13 mouse cellular contexts compared by ENCODE assay signal in genomic region chr6:83568901-83569862, GRCm38 (mm10). TPM values are rescaled to one million over a fixed set of nuclear protein-coding genes. Genes with fewer than 3 reads are reported as not detected.
DNase-seq lines count a peak whose midpoint lies in the region; ATAC-seq and TF ChIP-seq lines count a peak whose summit lies in the region.
"Had no signal": no experiment of that assay in that cellular context is flagged by ENCODE, and none has a peak within 500 bp of the region (broad histone marks: within the 10 kb centered on the region; RNA-seq: fewer than 3 reads in every experiment).

No protein-coding gene starts in this region.

- no peaks in the 10 kb centered on the region for H3K27me3 ChIP-seq in kidney, postnatal 0 days (ENCODE audit: insufficient read depth, low read length)
- no peaks in the 10 kb centered on the region for H3K27me3 ChIP-seq in testis, adult 2 months (ENCODE audit: control insufficient read depth, insufficient read depth, low read length)
- H3K27me3 ChIP-seq: embryonic facial prominence, embryonic 15.5 days; neural tube, embryonic 12.5 days had no signal

- TF ChIP-seq POLR2A in testis, adult 2 months (IDR thresholded peaks at IDR 0.05; ENCODE audit: control insufficient read depth, low read depth, low read length) = no peak
- no peak for TF ChIP-seq POLR2A in brain, embryonic 14.5 days (IDR thresholded peaks at IDR 0.05; ENCODE audit: borderline replicate concordance, extremely low read depth, insufficient read depth, insufficient read length, poor library complexity, severe bottlenecking)

- H3K4me2 ChIP-seq in kidney, postnatal 0 days (ENCODE audit: low read length) = no peak overlapping the region
- H3K4me2 ChIP-seq: embryonic facial prominence, embryonic 15.5 days; neural tube, embryonic 12.5 days had no signal

- peaks cover 13% of the 10 kb centered on the region; the same call in 1 of the 2 replicates for H3K4me1 ChIP-seq in kidney, postnatal 0 days (replicated peaks; ENCODE audit: insufficient read depth, low read length)
- peaks cover 4% of the 10 kb centered on the region for H3K4me1 ChIP-seq in testis, adult 2 months (ENCODE audit: control insufficient read depth, insufficient read depth, low read length)

- H3K9me3 ChIP-seq in kidney, postnatal 0 days (replicated peaks; ENCODE audit: low read length) = no peaks in the 10 kb centered on the region
- H3K9me3 ChIP-seq: embryonic facial prominence, embryonic 15.5 days; hindbrain, embryonic 10.5 days; megakaryocyte, embryonic 14.5 days; neural tube, embryonic 12.5 days had no signal

- H3K9ac ChIP-seq in kidney, postnatal 0 days (ENCODE audit: low read depth, low read length) = no peak overlapping the region
- H3K9ac ChIP-seq: embryonic facial prominence, embryonic 15.5 days; neural tube, embryonic 12.5 days had no signal

- peak; percentile 53 for DNase-seq in kidney, postnatal 0 days (ENCODE audit: low spot score)
- no peak for DNase-seq in kidney, postnatal 14 days
- no peak for DNase-seq in testis, postnatal 14 days (ENCODE audit: low spot score)
- peak; percentile 17 for DNase-seq in brain, embryonic 14.5 days (ENCODE audit: low read depth)
- DNase-seq in urinary bladder, postnatal 14 days (ENCODE audit: low spot score) = no peak
- no peak for DNase-seq in spleen, postnatal 36 days (ENCODE audit: low spot score in 2 of 2)
- DNase-seq: gastrocnemius, postnatal 10 days; right cerebral cortex, postnatal 25 days had no signal

- H3K4me3 ChIP-seq in kidney, postnatal 0 days (replicated peaks; ENCODE audit: low read depth, low read length) = no peak overlapping the region
- H3K4me3 ChIP-seq in testis, adult 2 months (ENCODE audit: control insufficient read depth, low read depth, low read length) = no peak overlapping the region
- H3K4me3 ChIP-seq: embryonic facial prominence, embryonic 15.5 days; hindbrain, embryonic 10.5 days; neural tube, embryonic 12.5 days had no signal

- no peak overlapping the region for H3K27ac ChIP-seq in kidney, postnatal 0 days
- H3K27ac ChIP-seq in testis, adult 2 months (ENCODE audit: control insufficient read depth, insufficient read depth, low read depth, low read length) = no peak overlapping the region
- H3K27ac ChIP-seq: embryonic facial prominence, embryonic 15.5 days; hindbrain, embryonic 10.5 days; neural tube, embryonic 12.5 days had no signal

- ATAC-seq in kidney, postnatal 0 days (replicated peaks; ENCODE audit: low FRiP score, low read depth) = no peak

- TF ChIP-seq CTCF in kidney, postnatal 0 days (IDR thresholded peaks at IDR 0.05; ENCODE audit: low read depth) = peak; percentile 59
- peak; percentile 13; the same call in 1 of the 2 replicates for TF ChIP-seq CTCF in testis, adult 2 months (IDR thresholded peaks at IDR 0.05; ENCODE audit: control insufficient read depth, insufficient read depth, insufficient replicate concordance, low read depth, low read length)
- no peak; the same call in 1 of the 2 replicates for TF ChIP-seq CTCF in brain, embryonic 14.5 days (IDR thresholded peaks at IDR 0.05; ENCODE audit: borderline replicate concordance, extremely low read depth, insufficient read depth, insufficient read length)

- 0 out of 2 replicates have a peak, but pooled peaks cover 4% of the 10 kb centered on the region for H3K36me3 ChIP-seq in kidney, postnatal 0 days (ENCODE audit: insufficient read depth, low read length)
- H3K36me3 ChIP-seq in testis, adult 2 months (ENCODE audit: control insufficient read depth, insufficient read depth, low read length) = no peaks in the 10 kb centered on the region

- 50% methylated on average over 20 of the region's 20 CpGs for WGBS in kidney, postnatal 0 days

RNA-seq across cellular contexts. Expression of gene Stambp, which starts 3.3 kb away (rescaled TPM):
- polyA plus RNA-seq in kidney, postnatal 0 days (2015; fragmentation: Nextera tagmentation; extraction: Ambion mirVana) = 30.2 and 31.2 TPM in 2 replicates
- polyA plus RNA-seq in testis, adult 2 months (2012; rRNA removed) = 42.6 and 44.6 TPM in 2 replicates
- 41.8 and 44.1 TPM in 2 replicates for polyA plus RNA-seq in brain, embryonic 14.5 days (2012; rRNA removed)

RNA-seq across cellular contexts. Expression of gene Actg2, which starts 33.1 kb away (rescaled TPM):
- polyA plus RNA-seq in kidney, postnatal 0 days (2015; fragmentation: Nextera tagmentation; extraction: Ambion mirVana) = 21.8 and 28.8 TPM in 2 replicates
- polyA plus RNA-seq in testis, adult 2 months (2012; rRNA removed) = 470 and 505 TPM in 2 replicates
- polyA plus RNA-seq in brain, embryonic 14.5 days (2012; rRNA removed) = 1.5 and 1.9 TPM in 2 replicates

Comparison
In these comparisons a context has a peak if more than half of its experiments do, and no peak if none do; other contexts are left out.
1. DNase-seq: peak in kidney, postnatal 0 days (single experiment) and brain, embryonic 14.5 days (single experiment); none in kidney, postnatal 14 days (single experiment), testis, postnatal 14 days (single experiment), urinary bladder, postnatal 14 days (single experiment) and spleen, postnatal 36 days (0 of 2).
2. RNA of gene Actg2, which starts 33.1 kb away (polyA plus RNA-seq): 470 to 505 TPM in testis, adult 2 months; 21.8 to 28.8 TPM in kidney, postnatal 0 days and 1.5 to 1.9 TPM in brain, embryonic 14.5 days; every median in the first group is over 10 times any median in the second.